Mouse (Mus musculus) right cerebral cortex, adult 2 months (tissue): ENCODE measurements around the gene Enpp6.
A peak's percentile ranks its signal among the peaks of the same experiment; 100 is the strongest.

Source experiments
- DNase-seq, 2 experiments: peaks; one replicate each; pipeline ENCODE4 v3.0.0; 2021 to 2022; ENCODE audit warnings: low spot score in 2 of 2

Enpp6 gene

GRCm38 (mm10) chr8:46986386-46987140 is at the start of gene Enpp6:
TSS of gene Enpp6 (plus strand) at chr8:46986887.
- no peak for DNase-seq

DNA sequence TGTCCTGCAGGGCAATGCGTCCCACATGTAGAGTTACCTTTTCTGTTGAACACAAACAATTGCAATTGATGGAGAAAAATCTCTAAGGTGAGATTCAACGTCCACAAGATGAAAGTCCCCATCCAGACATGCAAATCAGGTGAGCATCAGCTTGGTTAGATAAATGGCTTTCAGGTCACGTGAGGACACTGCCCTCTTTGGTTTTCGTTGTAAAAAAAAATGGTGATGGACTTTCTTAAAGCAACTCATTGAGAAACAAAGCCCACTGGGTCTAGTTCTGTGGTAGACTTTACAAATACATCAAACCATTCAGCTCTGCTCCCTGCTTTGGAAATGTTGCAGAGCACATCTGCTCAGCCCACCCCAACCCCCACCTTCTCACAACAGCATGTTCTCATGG is 48.5 kb upstream of the Enpp6 start:
- DNase-seq: no peak

DNA sequence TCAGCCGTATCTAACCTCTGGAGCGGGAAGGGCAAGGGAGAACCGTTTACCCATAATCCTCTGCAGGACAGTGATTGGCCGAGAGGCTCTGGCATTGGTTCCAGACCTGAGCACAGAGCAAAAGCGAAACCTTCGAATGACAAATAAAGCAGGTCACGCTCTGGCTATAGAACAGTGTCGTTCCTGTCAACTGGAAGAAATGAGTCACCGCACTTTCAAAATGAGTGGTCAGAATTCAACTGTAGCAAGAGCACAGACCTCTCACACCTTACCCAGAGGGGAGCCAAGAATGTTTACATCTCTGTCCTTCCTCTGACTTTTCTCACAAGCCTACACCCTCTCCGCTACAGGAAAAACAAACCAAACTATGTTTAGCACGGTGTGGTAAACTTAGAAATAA is 45.4 kb upstream of the Enpp6 start:
- DNase-seq: no peak

DNA sequence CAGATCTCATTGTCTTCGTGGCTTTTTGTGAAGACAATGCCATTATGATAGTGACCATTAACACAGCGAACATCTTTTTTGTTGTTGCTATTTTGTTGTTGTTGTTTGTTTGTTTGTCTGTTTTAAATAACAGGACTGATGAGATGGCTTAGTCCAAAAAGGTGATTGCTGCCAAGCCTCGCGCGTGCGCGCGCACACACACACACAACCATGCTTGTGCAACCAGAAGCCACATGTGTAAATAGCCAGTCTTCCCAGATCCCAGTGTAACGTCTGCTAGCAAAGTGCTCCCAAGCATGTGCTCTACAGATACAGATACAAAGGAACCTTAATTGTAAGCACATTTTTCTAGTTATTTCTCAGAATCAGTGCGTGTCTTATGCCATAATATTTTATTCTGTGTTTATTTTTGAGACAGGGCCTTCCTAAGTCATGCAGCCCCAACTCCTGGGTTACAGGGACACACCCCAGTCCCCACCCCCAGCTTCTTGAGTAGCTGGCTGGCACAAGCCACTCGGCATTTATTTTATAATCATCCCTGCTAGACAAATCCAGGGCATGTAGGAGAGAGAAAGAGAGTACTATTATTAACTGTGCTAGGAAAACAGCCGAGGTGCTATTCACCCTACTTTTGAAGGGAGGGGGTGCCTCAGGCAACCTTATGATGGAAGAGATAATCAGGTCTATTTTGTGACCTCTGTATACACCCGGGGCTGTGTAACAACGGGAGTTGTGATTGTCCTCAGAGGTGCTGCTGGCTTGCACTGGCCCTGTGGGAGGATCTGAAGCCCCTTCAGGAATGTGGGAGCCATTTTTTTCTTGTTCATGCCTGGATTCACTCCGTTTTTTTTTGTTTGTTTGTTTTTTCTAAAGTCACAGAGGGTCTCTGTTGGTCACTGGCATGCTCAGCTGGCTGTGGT is 44.7 kb upstream of the Enpp6 start:
- DNase-seq: no peak

DNA sequence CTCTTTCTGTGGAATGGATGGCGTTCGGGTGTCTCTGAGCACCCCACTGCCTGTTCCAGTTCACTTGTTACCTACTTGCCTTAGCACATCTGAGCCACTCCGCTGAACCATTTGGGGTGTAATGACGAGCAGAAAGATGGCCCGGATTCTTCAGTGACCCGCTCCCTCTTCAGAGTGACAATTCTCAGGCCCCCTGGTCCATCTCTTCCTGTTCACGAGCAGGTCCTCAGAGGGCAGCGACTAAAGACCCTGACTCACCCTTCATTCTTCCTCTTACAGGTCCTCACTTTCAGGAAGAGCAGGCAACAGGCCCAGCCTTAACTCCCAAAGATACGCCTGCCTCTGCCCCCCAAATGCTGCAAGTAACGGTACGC is 44.0 kb upstream of the Enpp6 start:
- no peak for DNase-seq

GRCm38 (mm10) chr8:46943337-46943736 is 43.4 kb upstream of the Enpp6 start:
- no peak for DNase-seq

DNA sequence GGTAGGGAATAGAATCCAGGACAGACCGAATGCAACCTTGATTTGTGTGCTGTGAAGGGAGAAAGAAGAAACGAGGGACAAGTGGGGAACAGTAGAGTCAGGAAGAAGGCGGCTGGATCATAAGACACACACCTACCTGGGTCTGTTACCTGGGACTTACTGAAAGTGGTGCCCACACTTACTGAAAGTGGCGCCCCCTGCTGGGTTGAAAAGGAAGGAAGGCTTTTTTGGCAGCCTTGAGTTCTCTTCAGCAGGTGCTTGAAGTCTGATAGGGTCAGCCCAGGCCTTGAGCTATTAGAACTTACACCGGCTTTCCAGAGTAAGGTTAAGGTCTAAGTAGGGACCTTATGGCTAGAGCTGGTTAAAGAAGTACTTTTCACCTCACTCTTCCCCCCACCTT is 40.5 kb upstream of the Enpp6 start:
- DNase-seq: no peak

GRCm38 (mm10) chr8:46948091-46948757 is 38.5 kb upstream of the Enpp6 start:
- peak in 1 of 2 experiments; percentile 46 for DNase-seq

DNA sequence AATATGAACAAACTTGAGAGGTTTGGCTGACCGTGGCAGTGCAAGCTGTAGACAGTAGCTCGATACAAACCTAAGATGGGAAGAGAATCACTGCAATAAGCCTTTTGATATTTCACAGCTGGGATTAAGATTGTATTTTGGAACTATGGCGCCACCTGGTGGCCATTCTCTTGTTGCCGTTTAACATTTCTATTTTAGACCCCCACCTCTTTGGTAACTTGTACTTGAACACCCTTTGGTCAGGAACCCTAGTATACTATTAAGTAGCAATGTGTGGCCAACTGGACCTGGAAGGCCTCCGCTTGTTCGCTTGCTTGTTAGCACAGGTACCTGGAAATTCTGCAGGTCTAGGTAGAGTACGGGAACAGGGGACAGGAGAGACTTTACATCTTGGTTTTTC is 33.2 kb upstream of the Enpp6 start:
- DNase-seq: peak; percentile 79 to 84

DNA sequence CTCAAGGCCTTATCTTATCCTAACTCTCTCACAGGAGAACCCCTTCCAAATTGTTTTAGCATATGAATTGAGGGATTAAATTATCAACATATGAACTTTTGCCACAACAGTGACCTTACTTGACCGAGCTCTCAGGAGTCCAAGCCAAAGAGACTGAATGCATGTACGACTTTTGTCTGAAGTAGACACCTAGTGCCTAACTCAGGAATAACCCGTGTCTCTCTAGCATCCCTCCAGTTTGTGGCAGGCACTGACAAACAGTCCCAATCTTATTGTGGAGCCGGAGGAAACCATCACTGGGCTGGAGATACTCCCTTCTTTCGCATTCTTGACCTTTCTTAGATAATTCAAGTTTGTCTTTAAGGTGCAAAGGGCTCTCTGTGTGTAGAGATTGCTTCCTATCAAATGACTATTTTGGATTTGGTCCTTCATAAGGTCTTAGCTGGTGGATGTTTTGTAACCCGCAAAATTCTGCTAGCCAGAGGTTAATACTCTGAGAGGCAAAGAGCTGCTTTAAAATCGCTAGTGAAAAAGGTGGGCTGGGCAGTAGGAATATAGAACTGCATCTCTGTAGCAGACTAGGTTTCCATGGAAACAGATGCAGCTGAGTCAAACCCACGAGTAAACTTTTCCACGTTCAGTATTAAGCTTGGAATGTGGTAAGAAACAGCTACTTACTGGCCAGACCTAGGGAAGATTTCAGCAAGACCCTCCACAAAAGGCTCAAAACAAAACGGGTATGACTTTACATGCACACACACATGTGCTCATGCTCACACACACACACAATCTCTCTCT is 23.9 kb upstream of the Enpp6 start:
- peak in 1 of 2 experiments; percentile 22 for DNase-seq

GRCm38 (mm10) chr8:46963619-46964145 is 23.0 kb upstream of the Enpp6 start:
- no peak for DNase-seq

DNA sequence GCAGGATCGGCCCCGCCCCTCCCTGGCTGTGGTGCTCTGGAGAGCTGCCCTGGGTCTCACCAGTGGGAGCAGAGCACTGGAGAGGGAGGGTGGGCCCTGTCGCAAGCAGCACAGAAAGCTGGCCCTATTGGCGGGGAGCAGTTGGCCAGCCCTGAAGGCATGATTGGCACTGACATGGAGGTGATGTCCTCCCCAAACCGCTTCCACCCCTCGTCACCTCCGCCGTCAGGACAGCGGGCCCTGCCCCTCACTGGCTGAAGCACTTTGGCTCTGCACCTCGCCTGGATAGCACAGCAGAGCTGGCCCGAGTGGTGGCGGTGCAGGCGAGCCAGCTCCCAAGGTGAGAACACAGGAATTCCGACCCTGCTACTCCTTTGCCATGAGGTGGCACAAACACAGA is 20.9 kb upstream of the Enpp6 start:
- DNase-seq: no peak

- DNase-seq: no peak
These were observed 18.0 kb upstream of the Enpp6 start for GRCm38 (mm10) chr8:46968721-46969120.

GRCm38 (mm10) chr8:46969386-46969785 is 17.3 kb upstream of the Enpp6 start:
- no peak for DNase-seq

- DNase-seq: no peak
These were observed 9.3 kb upstream of the Enpp6 start for GRCm38 (mm10) chr8:46977376-46977775.

- DNase-seq: no peak
These were observed 4.5 kb upstream of the Enpp6 start for GRCm38 (mm10) chr8:46982166-46982565.

DNA sequence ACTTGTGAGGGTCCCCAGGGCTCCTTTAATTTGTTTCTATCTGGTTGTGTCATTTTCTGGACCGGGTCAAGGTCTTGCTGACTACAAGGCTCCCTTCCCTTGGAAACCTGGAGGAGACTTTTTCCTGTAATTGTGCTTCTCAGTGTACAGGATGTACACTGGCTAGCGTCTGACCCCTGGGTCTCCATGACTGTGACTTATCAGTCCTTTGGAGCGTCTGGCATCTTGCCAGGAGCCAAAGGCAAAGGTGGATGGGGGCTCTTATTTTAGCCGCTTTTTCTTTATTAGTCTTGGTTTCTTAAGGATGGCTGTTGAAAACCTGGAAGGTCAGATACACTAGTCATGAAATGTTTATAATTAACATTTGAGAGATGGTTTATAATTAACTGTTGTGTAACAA is 3.9 kb upstream of the Enpp6 start:
- DNase-seq: no peak

DNA sequence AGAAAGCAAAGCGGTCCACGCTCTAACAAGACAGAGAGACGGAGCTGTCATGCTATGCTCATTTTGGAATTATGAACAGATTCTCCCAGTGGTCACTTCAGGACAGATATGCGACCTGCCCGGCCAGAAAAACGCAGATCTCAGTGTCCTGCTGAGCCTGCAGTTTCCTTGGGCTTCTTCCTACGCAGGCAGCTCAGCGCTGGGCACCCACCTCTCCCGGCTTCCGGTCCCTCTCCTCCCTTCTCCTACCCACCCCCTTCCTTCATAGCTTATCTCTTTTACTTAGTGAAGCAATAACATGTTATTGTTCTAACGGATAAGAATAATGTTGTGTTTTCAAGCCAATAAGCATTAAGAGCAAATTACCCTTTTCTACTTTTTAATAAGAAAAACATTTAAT is 2.0 kb upstream of the Enpp6 start:
- no peak for DNase-seq

- no peak for DNase-seq
These were observed 1.7 kb downstream of the Enpp6 start for GRCm38 (mm10) chr8:46988366-46988765.

GRCm38 (mm10) chr8:46991081-46991480 is 4.4 kb downstream of the Enpp6 start:
- DNase-seq: no peak

DNA sequence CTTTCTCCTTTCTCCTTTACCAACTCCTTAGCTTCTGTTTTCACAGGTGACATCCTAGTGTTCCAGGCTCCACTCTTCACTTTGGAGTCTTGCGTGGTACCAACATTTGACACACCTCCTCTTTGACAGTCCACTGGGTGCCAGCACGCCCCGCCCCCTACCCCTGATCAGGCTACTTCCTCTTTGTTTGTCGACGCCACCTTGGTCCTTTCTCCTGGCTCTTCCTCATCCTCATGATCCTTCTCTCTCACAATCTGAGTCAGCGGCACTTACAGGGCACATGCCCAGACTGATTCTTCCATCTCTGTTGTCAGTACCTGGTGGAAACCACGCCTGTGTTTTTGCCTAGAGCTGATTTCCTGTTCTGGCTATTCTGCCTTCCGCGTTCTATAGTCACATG is 5.9 kb downstream of the Enpp6 start:
- DNase-seq: no peak
